Mouse (Mus musculus) spleen, adult 2 months (tissue): ENCODE measurements at regions not wholly inside any gene's neighbourhood (a gene's known extent, or its start where the extent isn't known, plus 50 kb on each side); places are given as distances from the start of the nearest gene placed in this dataset.

Experiments
- DNase-seq, 2 experiments: peaks; one replicate each; pipeline versions ENCODE4 v3.0.0 to v3.0.0-alpha.2; 2012 to 2021; ENCODE audit warnings: low spot score in 2 of 2, low read depth in 1 of 2
- H3K27ac ChIP-seq: fragments of 200-500 bp; 2 replicates; pipeline ENCODE4 v1.5.1; 2012; ENCODE audit warnings: low read length, inconsistent platforms; ENCODE audit not compliant: insufficient read depth
- H3K27me3 ChIP-seq: fragments of 200-500 bp; 2 replicates; pipeline ENCODE4 v1.6.1; 2012; ENCODE audit warnings: mild to moderate bottlenecking, moderate library complexity, low read length, inconsistent platforms; ENCODE audit not compliant: control insufficient read depth, insufficient read depth
- H3K36me3 ChIP-seq: fragments of 200-500 bp; 2 replicates; pipeline ENCODE4 v1.6.1; 2012; ENCODE audit warnings: mild to moderate bottlenecking, low read length, inconsistent platforms; ENCODE audit not compliant: control insufficient read depth, insufficient read depth
- H3K4me1 ChIP-seq: fragments of 200-500 bp; 2 replicates; pipeline ENCODE4 v1.6.1; 2011; ENCODE audit warnings: inconsistent platforms; ENCODE audit not compliant: control insufficient read depth, insufficient read depth, insufficient read length
- H3K4me3 ChIP-seq: fragments of 200-500 bp; 2 replicates; pipeline ENCODE4 v1.5.1; 2011; ENCODE audit warnings: mild to moderate bottlenecking, inconsistent platforms; ENCODE audit not compliant: insufficient read depth, insufficient read length; ENCODE audit errors: extremely low read depth
- CTCF ChIP-seq: fragments of 200-500 bp; IDR thresholded peaks from 2 replicates; pipeline ENCODE4 v1.5.1; 2011; ENCODE audit warnings: mild to moderate bottlenecking, inconsistent platforms; ENCODE audit not compliant: insufficient read depth, insufficient read length, insufficient replicate concordance; ENCODE audit errors: extremely low read depth
- POLR2A ChIP-seq: fragments of 200-500 bp; IDR thresholded peaks from 2 replicates; pipeline ENCODE4 v1.6.1; 2011; ENCODE audit warnings: low read depth, low read length, inconsistent platforms
- WGBS: fragments of 180-500 bp; shearing (Covaris S2); methylation state at CpG from one replicate; pipeline ENCODE4 v1.1.7; 2018; 5-methylcytosine and 5-hydroxymethylcytosine counted together

- TF ChIP-seq CTCF (no peak), POLR2A (no peak)
- Histone ChIP-seq H3K4me1 (no peaks in the 10 kb centered on the region), H3K36me3 (no peaks in the 10 kb centered on the region), H3K4me3 (no peak overlapping the region), H3K27ac (no peak overlapping the region), H3K27me3 (no peaks in the 10 kb centered on the region)
- WGBS: 84% methylated on average over 7 of the region's 7 CpGs
- no peak for DNase-seq
These were observed 180.4 kb downstream of the Gm19935 start for GRCm38 (mm10) chr8:90636770-90637169.

DNA sequence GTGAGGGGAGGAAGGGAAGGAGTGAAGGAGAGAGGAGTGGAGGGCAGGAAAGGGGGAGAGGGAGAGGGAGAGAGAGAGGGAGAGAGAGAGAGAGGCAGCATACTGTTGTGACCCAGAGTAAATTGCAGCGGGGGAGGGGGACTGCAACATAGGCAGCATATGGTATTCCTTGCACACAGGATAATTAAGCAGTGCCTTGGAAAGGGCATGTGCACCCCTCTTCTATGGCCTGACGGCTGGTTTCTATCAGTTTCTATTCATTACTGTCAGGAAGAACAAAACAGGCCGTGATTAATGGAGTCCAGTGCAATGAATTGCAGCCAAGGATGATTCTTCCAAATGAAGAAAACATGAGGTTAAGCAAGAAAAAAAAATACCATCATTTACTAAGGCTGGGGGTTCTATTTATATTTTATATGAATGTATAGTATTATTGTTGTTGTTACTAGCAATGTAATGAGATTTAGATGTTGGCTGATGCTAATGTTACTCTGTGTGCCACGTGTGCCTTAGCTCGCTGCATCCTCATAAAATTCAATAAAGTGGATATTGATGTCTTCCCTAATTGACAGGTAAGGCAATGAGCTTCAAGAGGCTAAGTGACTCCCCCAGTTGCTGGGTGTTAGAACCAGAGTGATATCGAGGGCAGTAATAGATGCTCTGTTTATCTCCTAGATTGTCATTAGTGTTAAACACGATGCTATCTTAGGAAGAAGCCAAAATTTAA is 181.3 kb downstream of the Gm19935 start:
- TF ChIP-seq CTCF (no peak), POLR2A (no peak)
- Histone ChIP-seq H3K27ac (no peak overlapping the region), H3K27me3 (no peaks in the 10 kb centered on the region), H3K4me3 (no peak overlapping the region), H3K36me3 (no peaks in the 10 kb centered on the region), H3K4me1 (no peaks in the 10 kb centered on the region)
- 80% methylated on average over 7 of the region's 7 CpGs for WGBS
- no peak for DNase-seq

GRCm38 (mm10) chr8:90630796-90631195 is 186.4 kb downstream of the Gm19935 start:
- WGBS: 82% methylated on average over 1 of the region's 1 CpGs
- no peak for DNase-seq
- H3K27me3 ChIP-seq: no peaks in the 10 kb centered on the region
- no peak overlapping the region for H3K27ac ChIP-seq
- TF ChIP-seq POLR2A (no peak), CTCF (no peak)
- no peak overlapping the region for H3K4me3 ChIP-seq
- no peaks in the 10 kb centered on the region for H3K36me3 ChIP-seq
- no peaks in the 10 kb centered on the region for H3K4me1 ChIP-seq

GRCm38 (mm10) chr8:90608410-90608809 is 208.8 kb downstream of the Gm19935 start:
- no peak for DNase-seq
- no peaks in the 10 kb centered on the region for H3K4me1 ChIP-seq
- H3K27ac ChIP-seq: no peak overlapping the region
- no peaks in the 10 kb centered on the region for H3K36me3 ChIP-seq
- H3K27me3 ChIP-seq: no peaks in the 10 kb centered on the region
- no peak overlapping the region for H3K4me3 ChIP-seq
- TF ChIP-seq CTCF: no peak
- no peak for TF ChIP-seq POLR2A
- 90% methylated on average over 3 of the region's 3 CpGs for WGBS

DNA sequence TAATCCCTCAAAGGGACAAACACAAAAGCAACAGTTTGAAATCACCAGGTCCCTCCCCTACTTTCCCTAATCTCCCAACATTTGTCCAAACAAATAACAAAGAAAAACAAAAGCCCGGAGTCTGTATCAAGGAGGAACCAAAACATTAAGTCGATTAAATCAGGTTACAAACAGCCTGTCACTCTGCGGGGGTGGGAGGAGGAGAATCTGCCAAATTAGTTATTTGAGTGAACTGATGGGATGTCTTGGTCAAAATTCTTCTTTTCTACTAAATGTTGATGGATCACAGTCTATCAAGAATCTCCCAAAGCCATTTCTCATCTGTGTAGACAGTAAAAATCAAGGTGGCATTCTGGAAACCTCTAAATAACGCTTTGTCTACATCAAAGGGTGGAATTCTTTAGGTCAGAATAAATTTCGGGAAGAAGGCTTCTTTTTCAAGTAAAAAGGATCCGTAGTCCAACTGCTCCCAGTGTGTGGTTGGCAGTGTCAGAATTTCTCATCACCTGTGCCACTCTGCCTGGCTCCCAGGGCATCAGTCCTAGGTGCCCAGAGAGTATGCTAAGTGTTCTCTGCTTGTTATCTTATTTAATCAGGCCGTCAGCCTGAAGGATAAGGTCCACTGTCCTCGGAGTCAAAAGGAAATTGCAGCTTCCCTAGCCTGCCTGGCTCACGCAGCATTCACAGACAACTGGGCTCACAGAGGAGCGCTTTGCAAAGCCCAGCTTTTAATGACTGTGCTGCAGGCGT is 216.1 kb downstream of the Gm19935 start:
- H3K4me1 ChIP-seq: no peaks in the 10 kb centered on the region
- no peak overlapping the region for H3K27ac ChIP-seq
- no peaks in the 10 kb centered on the region for H3K27me3 ChIP-seq
- H3K36me3 ChIP-seq: no peaks in the 10 kb centered on the region
- H3K4me3 ChIP-seq: no peak overlapping the region
- no peak for DNase-seq
- TF ChIP-seq CTCF: no peak
- no peak for TF ChIP-seq POLR2A
- WGBS: 33% methylated on average over 11 of the region's 11 CpGs

DNA sequence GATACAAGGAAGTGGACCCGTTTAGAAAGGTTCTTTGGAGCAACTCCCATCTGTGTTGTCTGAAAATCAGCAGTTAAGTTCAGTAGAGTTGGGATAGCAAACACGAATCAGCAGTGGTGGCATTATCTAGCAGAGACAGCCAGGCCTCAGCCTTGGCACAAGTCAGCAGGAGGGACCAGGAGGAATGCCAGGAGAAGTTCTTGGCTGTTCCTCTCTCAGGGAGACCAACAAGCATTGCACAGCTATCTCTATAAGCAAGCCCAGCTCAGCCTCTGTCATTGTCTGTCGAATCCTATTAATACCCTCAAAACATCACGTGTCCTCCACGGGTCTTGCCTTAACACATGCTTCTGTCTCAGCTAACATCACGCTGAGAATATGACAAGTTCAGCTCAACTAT is 219.8 kb downstream of the Gm19935 start:
- WGBS: 83% methylated on average over 6 of the region's 6 CpGs
- Histone ChIP-seq H3K4me1 (no peaks in the 10 kb centered on the region), H3K27me3 (no peaks in the 10 kb centered on the region), H3K4me3 (no peak overlapping the region), H3K36me3 (no peaks in the 10 kb centered on the region), H3K27ac (no peak overlapping the region)
- no peak for TF ChIP-seq POLR2A
- no peak for TF ChIP-seq CTCF
- no peak for DNase-seq

- no peak for DNase-seq
- H3K4me1 ChIP-seq: no peaks in the 10 kb centered on the region
- H3K27me3 ChIP-seq: no peaks in the 10 kb centered on the region
- H3K27ac ChIP-seq: no peak overlapping the region
- H3K4me3 ChIP-seq: no peak overlapping the region
- no peaks in the 10 kb centered on the region for H3K36me3 ChIP-seq
- TF ChIP-seq CTCF (no peak), POLR2A (no peak)
- 75% methylated on average over 4 of the region's 4 CpGs for WGBS
These were observed 231.3 kb upstream of the Tox3 start for GRCm38 (mm10) chr8:90579426-90579825.
